Mouse (Mus musculus) intestine, embryonic 16.5 days (tissue): ENCODE data around the gene Rab33b. TPM values are rescaled to one million over a fixed set of nuclear protein-coding genes. Genes with fewer than 3 reads are reported as not detected.

Source experiments
- ATAC-seq: fragments of 200-750 bp; cut with Nextera tagmentation; 2 replicates; pipeline ENCODE4 v1.8.0; 2017; ENCODE audit warnings: moderate TSS enrichment, moderate library complexity
- H3K27ac ChIP-seq: fragments of 300-500 bp; sonication (generic); 2 replicates; pipeline ENCODE4 v1.5.1; 2014; ENCODE audit warnings: mild to moderate bottlenecking, low read length
- H3K27me3 ChIP-seq: fragments of 300-500 bp; sonication (generic); replicated peaks from 2 replicates; pipeline ENCODE4 v1.6.1; 2014; ENCODE audit warnings: low read length, control low read depth, mixed read lengths; ENCODE audit not compliant: control insufficient read depth, insufficient read depth
- H3K36me3 ChIP-seq: fragments of 300-500 bp; sonication (generic); 2 replicates; pipeline ENCODE4 v1.6.1; 2014; ENCODE audit warnings: low read length, control low read depth; ENCODE audit not compliant: control insufficient read depth, insufficient read depth
- H3K4me1 ChIP-seq: fragments of 300-500 bp; sonication (generic); 2 replicates; pipeline ENCODE4 v1.6.1; 2014; ENCODE audit warnings: low read length, control low read depth, mixed read lengths; ENCODE audit not compliant: control insufficient read depth, insufficient read depth
- H3K4me2 ChIP-seq: fragments of 300-500 bp; sonication (generic); 2 replicates; pipeline ENCODE4 v1.6.1; 2014; ENCODE audit warnings: low read depth, low read length, control low read depth
- H3K4me3 ChIP-seq: fragments of 300-500 bp; sonication (generic); 2 replicates; pipeline ENCODE4 v1.5.1; 2014; ENCODE audit warnings: mild to moderate bottlenecking, low read length
- H3K9ac ChIP-seq: fragments of 300-500 bp; sonication (generic); 2 replicates; pipeline ENCODE4 v1.6.1; 2014; ENCODE audit warnings: low read depth, low read length
- H3K9me3 ChIP-seq: fragments of 300-500 bp; sonication (generic); 2 replicates; pipeline ENCODE4 v1.6.1; 2016; ENCODE audit warnings: low read length, control low read depth; ENCODE audit not compliant: control insufficient read depth
- WGBS: fragments of 180-500 bp; shearing (Covaris S2); extraction: QIAGEN DNeasy Blood & Tissue Kit; methylation state at CpG from one replicate; pipeline ENCODE4 v1.1.7; 2014; 5-methylcytosine and 5-hydroxymethylcytosine counted together
- polyA plus RNA-seq: library from polyadenylated mRNA; unstranded; fragments of >200 nt; fragmentation: Nextera tagmentation; extraction: Ambion mirVana; gene quantifications from 2 replicates; pipeline ENCODE4 v1.2.1, GENCODE M21; 2015

The Rab33b gene
- polyA plus RNA-seq, 1 experiment from 2014 or later, result 25.0 TPM

DNA sequence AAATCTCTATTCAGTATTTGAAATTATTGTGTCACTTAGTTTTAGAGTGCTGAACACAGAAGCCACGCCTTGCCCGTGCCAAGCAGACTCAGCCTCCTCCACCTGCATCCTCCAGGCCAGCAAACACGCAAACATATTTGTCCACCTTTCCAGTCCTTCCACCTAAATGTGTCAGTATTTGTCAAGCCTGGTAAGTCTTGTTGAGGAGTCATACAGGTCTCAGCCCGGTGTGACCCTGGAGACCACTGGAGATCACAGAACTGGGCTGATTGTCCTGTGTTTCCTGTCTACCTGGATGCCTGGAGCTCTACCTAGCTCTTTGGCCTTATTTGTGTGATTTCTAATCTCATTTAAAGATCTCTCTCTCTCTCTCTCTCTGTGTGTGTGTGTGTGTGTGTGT lies 16.2 kb downstream of the Rab33b start:
- H3K4me3 ChIP-seq, result no peak overlapping the region
- 79% methylated on average over 4 of the region's 4 CpGs for WGBS

DNA sequence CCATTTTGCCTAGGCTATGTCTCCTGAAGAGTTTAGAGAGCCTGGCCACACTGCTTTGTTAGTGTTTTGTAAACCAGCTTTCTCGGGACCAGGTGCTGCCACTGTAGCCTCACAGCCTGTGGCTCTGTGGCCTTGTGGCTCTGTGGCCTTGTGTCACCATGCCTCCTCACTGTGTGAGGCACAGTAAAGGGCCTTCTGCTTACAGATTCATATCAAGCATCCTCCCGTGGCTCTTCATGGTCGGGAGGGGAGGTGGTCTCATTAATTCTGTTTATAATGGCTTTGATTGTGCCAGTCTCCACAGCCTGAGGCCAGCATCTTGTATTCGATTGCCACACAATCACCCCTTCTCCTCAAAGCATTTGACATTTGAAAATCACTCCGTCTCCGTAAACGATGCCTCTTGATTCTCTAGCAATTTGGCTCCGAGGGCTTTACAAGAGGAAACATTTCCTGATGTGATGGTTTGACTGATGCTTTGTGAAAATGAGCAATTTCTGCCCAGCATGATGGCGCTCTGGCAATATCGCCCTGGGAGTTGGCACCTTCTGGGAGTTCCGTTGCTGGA lies 20.7 kb downstream of the Rab33b start:
- H3K9me3 ChIP-seq, result no peaks in the 10 kb centered on the region
- H3K4me3 ChIP-seq, result no peak overlapping the region
- no peaks in the 10 kb centered on the region for H3K27me3 ChIP-seq
- H3K36me3 ChIP-seq, result no peaks in the 10 kb centered on the region
- H3K9ac ChIP-seq, result no peak overlapping the region
- no peak overlapping the region for H3K27ac ChIP-seq
- no peak for ATAC-seq
- no peaks in the 10 kb centered on the region for H3K4me1 ChIP-seq
- 76% methylated on average over 11 of the region's 11 CpGs for WGBS
- no peak overlapping the region for H3K4me2 ChIP-seq

More for the DNA sequence above, 16.2 kb downstream of the Rab33b start:
- Histone ChIP-seq H3K27ac (no peak overlapping the region), H3K9ac (no peak overlapping the region), H3K4me1 (no peaks in the 10 kb centered on the region), H3K27me3 (no peaks in the 10 kb centered on the region), H3K36me3 (peaks cover 2% of the 10 kb centered on the region; the same call in 1 of the 2 replicates), H3K9me3 (no peaks in the 10 kb centered on the region), H3K4me2 (no peak overlapping the region)
- no peak for ATAC-seq

DNA sequence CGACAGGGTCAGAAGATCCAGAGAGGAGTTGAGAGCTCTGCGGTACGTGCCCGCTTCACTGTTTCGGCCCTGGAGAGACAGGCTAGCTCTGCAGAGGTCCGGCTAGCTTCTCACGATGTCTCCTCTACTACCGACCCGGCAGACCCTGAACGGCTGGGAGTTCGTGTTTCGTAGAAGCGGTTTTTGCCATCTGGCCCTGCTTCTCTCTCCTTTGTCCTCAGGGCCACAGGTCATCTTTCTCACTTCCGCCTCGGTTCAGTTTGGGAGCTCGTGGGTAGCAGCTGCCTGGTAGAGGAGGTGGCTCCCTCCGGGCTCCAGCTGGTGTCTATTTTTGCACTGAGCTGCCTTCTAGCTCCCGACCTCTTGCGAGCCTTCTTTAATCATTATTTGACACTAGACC lies 21.7 kb downstream of the Rab33b start:
- Histone ChIP-seq H3K27me3 (no peaks in the 10 kb centered on the region), H3K9me3 (no peaks in the 10 kb centered on the region), H3K9ac (no peak overlapping the region), H3K4me2 (no peak overlapping the region), H3K4me1 (no peaks in the 10 kb centered on the region), H3K36me3 (no peaks in the 10 kb centered on the region), H3K4me3 (no peak overlapping the region), H3K27ac (no peak overlapping the region)
- no peak for ATAC-seq
- 67% methylated on average over 19 of the region's 19 CpGs for WGBS

DNA sequence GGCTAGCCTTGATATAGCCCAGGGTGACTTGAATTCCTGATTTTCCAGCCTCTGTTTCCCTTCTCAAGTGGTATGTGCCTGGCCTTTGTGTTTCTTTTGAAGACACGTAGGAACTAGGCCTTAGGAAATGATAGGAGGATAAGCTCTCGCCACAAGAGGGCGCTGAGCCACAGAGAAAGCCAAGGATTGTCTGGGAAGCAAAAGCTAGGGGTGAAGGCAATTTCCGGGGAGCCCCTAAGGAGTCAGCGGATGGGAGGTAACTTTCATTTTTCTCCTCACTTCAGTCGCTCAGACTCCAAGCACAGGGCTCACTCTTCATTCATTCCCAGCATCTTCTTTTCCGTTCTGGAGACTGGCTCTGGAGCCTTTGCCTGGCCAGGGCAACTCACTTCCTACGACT lies 27.2 kb downstream of the Rab33b start:
- no peaks in the 10 kb centered on the region for H3K9me3 ChIP-seq
- no peak overlapping the region for H3K27ac ChIP-seq
- H3K4me1 ChIP-seq, result no peaks in the 10 kb centered on the region
- WGBS, result 28% methylated on average over 8 of the region's 8 CpGs
- H3K4me2 ChIP-seq, result peak overlapping the region; percentile 33; the same call in 1 of the 2 replicates
- H3K27me3 ChIP-seq, result no peaks in the 10 kb centered on the region
- peak overlapping the region; percentile 21 for H3K4me3 ChIP-seq
- H3K9ac ChIP-seq, result peak overlapping the region; percentile 45; the same call in 1 of the 2 replicates
- H3K36me3 ChIP-seq, result no peaks in the 10 kb centered on the region
- ATAC-seq, result peak; percentile 69

DNA sequence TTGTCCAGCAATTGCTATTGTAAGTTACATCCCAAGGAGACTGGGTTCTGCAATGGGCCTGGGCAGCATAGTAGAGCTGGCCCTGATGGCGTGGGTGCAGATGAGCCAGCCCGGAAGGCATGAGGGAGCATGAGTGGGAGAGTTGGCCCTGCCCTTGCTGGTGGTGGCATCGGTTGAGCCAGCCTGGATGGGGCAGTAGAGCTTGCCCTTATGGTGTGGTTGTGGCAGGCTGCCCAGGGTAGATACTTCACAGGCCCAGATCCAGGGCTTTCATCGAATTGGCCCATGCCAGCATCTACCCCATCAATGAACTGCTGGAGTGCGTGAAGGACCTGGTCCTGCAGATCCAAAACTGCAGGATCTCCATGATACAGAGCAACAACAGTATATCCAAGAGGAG lies 28.3 kb downstream of the Rab33b start:
- no peaks in the 10 kb centered on the region for H3K36me3 ChIP-seq
- no peak overlapping the region for H3K4me2 ChIP-seq
- no peak overlapping the region for H3K9ac ChIP-seq
- 96% methylated on average over 5 of the region's 5 CpGs for WGBS
- ATAC-seq, result no peak
- H3K27me3 ChIP-seq, result no peaks in the 10 kb centered on the region
- no peaks in the 10 kb centered on the region for H3K9me3 ChIP-seq
- H3K4me1 ChIP-seq, result no peaks in the 10 kb centered on the region
- H3K4me3 ChIP-seq, result no peak overlapping the region
- no peak overlapping the region for H3K27ac ChIP-seq

DNA sequence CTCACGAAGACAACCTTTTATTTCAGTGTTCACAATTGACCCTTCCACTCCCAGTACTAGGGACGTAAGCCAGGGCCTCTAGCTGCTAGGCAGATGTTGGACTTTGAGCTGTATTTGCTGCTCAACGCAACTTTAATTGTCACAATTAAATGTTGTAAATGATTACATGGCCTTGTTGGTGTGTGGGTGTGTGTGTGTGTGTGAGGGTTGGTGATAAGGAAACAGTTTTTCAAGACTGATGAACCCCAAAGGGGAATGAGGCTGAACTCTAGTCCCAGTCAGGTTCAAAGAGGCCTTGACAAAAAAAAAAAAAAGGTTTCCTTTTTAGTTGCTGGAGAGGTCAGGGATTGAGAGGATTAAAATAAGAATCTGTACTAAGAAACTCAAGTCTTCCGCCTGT lies 33.7 kb downstream of the Rab33b start:
- Histone ChIP-seq H3K4me2 (no peak overlapping the region), H3K27ac (peak overlapping the region; percentile 96), H3K9me3 (no peaks in the 10 kb centered on the region), H3K4me1 (peaks cover 12% of the 10 kb centered on the region; the same call in 1 of the 2 replicates), H3K4me3 (no peak overlapping the region), H3K27me3 (no peaks in the 10 kb centered on the region), H3K36me3 (no peaks in the 10 kb centered on the region), H3K9ac (no peak overlapping the region)
- WGBS, result 57% methylated on average over 4 of the region's 4 CpGs
- peak; percentile 81 for ATAC-seq

DNA sequence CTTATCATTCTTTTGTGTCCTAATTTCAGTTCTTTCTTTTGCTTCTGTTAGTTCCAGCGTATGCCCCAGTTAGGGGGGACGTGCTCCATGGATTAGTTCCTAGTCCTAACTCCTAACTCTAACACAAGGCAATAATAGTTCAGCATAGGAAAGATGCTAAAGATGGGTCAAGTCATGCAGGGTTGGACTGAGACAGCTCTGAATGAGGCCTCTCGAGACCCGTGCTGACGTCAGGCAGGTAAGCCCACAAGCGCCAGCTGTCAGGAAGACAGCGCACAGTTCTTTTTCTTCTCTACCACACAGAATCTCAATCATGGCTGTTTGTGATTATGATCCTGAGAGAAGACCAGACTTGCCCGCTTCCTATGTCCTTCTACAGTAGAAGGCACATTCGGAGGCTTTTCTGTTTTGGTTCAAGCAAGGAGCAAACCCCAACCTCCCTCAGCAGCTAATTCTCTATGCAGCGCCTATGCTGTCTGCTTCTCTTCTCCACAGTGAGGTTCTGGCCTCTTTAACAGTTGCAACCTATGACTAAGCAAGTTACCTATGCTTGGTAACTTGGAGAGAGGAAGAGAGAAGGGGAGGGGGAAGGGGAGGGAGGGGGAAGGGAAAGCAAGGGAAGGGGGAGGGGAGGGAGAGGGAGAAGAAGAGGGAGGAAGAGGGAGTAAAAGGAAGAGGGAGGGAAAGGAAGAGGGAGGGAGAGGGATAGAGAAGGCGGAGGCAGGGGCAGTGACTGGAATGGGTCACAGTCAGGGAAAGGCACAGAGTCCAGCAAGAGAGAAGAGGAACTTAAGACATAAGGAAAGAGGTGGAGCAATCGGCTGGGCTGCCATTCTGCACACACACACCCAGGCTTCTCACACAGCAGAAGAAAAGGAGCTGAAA lies 34.4 kb downstream of the Rab33b start:
- Histone ChIP-seq H3K9ac (peak overlapping the region; percentile 46; the same call in 1 of the 2 replicates), H3K27ac (peak overlapping the region; percentile 96), H3K4me2 (peak overlapping the region; percentile 23), H3K4me3 (peak overlapping the region; percentile 25), H3K36me3 (0 out of 2 replicates have a peak, but pooled peaks cover 1% of the 10 kb centered on the region), H3K27me3 (no peaks in the 10 kb centered on the region), H3K4me1 (peaks cover 12% of the 10 kb centered on the region; the same call in 1 of the 2 replicates), H3K9me3 (no peaks in the 10 kb centered on the region)
- WGBS, result 60% methylated on average over 12 of the region's 12 CpGs
- peak; percentile 85 for ATAC-seq

DNA sequence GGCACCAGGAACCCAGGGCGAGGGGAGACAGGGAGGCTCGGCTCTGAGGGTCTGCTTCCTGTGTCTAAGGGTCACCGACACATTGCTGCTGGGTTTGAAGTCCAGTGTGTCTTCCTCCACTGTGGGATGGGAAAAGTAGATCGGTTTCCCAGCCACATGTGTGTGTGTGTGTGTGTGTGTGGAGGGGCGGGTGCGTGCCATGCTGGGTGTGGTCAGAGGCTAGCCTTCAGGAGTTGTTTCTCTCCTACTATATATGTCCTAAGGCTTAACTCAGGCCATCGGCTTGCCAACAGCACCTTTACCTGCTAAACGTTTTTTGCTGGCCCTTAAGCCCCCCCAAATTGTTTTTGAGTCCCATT lies 35.0 kb downstream of the Rab33b start:
- H3K27ac ChIP-seq, result peak overlapping the region; percentile 96

DNA sequence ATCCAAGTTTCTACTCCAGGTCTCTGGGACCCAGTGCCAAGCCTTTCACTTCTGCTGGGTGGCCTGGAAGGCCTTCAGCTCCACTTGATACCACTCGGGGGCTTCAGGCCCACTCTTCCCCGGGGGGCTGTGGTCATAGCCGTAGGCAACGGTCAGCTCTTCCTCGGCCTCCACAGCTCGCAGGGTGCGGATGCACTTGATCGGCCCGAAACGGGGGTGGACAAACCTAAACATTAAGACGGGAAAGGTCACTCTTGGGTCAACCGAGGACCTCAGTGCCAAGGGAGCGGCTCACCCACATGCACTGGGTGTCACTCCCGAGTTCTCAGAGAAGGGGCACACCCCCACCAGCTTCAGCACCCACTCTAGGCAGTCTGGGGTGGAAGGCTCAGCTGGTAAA lies 37.5 kb downstream of the Rab33b start:
- Histone ChIP-seq H3K9me3 (no peaks in the 10 kb centered on the region), H3K4me3 (no peak overlapping the region), H3K36me3 (peaks cover 18% of the 10 kb centered on the region), H3K9ac (no peak overlapping the region), H3K27ac (no peak overlapping the region), H3K27me3 (no peaks in the 10 kb centered on the region), H3K4me2 (no peak overlapping the region), H3K4me1 (peaks cover 12% of the 10 kb centered on the region; the same call in 1 of the 2 replicates)
- no peak for ATAC-seq
- WGBS, result 87% methylated on average over 14 of the region's 14 CpGs

More for the DNA sequence above, 35.0 kb downstream of the Rab33b start:
- Histone ChIP-seq H3K9ac (peak overlapping the region; percentile 46; the same call in 1 of the 2 replicates), H3K4me1 (peaks cover 12% of the 10 kb centered on the region; the same call in 1 of the 2 replicates), H3K4me2 (peak overlapping the region; percentile 23), H3K27me3 (no peaks in the 10 kb centered on the region), H3K36me3 (peaks cover 7% of the 10 kb centered on the region; the same call in 1 of the 2 replicates), H3K4me3 (peak overlapping the region; percentile 25), H3K9me3 (no peaks in the 10 kb centered on the region)
- 45% methylated on average over 8 of the region's 8 CpGs for WGBS
- ATAC-seq, result peak; percentile 68
